Mouse (Mus musculus) small intestine, adult 2 months (tissue): ENCODE results near the gene Pih1d1. TPM values are rescaled to one million over a fixed set of nuclear protein-coding genes. Genes with fewer than 3 reads are reported as not detected.

Experiments used
- H3K27ac ChIP-seq: fragments of 200-500 bp; 2 replicates; pipeline ENCODE4 v1.5.1; 2012; ENCODE audit warnings: low read depth, low read length, control low read depth, inconsistent platforms; ENCODE audit not compliant: insufficient read depth
- H3K27me3 ChIP-seq: fragments of 200-500 bp; 2 replicates; pipeline ENCODE4 v1.6.1; 2012; ENCODE audit warnings: mild to moderate bottlenecking, moderate library complexity, low read length, inconsistent platforms; ENCODE audit not compliant: control insufficient read depth, insufficient read depth
- H3K36me3 ChIP-seq: fragments of 200-500 bp; 2 replicates; pipeline ENCODE4 v1.6.1; 2012; ENCODE audit warnings: mild to moderate bottlenecking, low read length, control low read depth, inconsistent platforms; ENCODE audit not compliant: control insufficient read depth, insufficient read depth
- H3K4me1 ChIP-seq: fragments of 200-500 bp; 2 replicates; pipeline ENCODE4 v1.6.1; 2012; ENCODE audit warnings: low read length, inconsistent platforms, mixed read lengths; ENCODE audit not compliant: control insufficient read depth, insufficient read depth, insufficient read length
- H3K4me3 ChIP-seq: fragments of 200-500 bp; 2 replicates; pipeline ENCODE4 v1.5.1; 2012; ENCODE audit warnings: low read depth, mild to moderate bottlenecking, control low read depth, inconsistent platforms, low read length, moderate library complexity
- CTCF ChIP-seq: fragments of 200-500 bp; IDR thresholded peaks from 2 replicates; pipeline ENCODE4 v1.5.1; 2012; ENCODE audit warnings: low read depth, mild to moderate bottlenecking, control low read depth, inconsistent platforms, low read length, moderate library complexity, mixed read lengths; ENCODE audit not compliant: insufficient replicate concordance, insufficient read length; ENCODE audit errors: extremely low read depth
- POLR2A ChIP-seq: fragments of 200-500 bp; IDR thresholded peaks from 2 replicates; pipeline ENCODE4 v1.6.1; 2012; ENCODE audit warnings: low read depth, mild to moderate bottlenecking, control low read depth, inconsistent platforms, low read length, moderate library complexity
- WGBS: fragments of 180-500 bp; shearing (Covaris S2); methylation state at CpG from one replicate; pipeline ENCODE4 v1.1.7; 2018; 5-methylcytosine and 5-hydroxymethylcytosine counted together
- polyA plus RNA-seq: library from polyadenylated mRNA; depleted of rRNA; stranded (reverse); fragments of >200 nt; gene quantifications from 2 replicates; pipeline ENCODE4 v1.2.3, GENCODE M21; 2012

Gene Pih1d1
- polyA plus RNA-seq, 1 experiment = 48.5 TPM

GRCm38 (mm10) chr7:45193871-45194785, 40.0 kb downstream of the Pih1d1 start:
- H3K4me3 ChIP-seq = no peak overlapping the region

GRCm38 (mm10) chr7:45195341-45196175, 41.5 kb downstream of the Pih1d1 start:
- H3K27ac ChIP-seq = no peak overlapping the region
- H3K36me3 ChIP-seq = no peaks in the 10 kb centered on the region
- no peaks in the 10 kb centered on the region for H3K27me3 ChIP-seq
- TF ChIP-seq CTCF = no peak
- TF ChIP-seq POLR2A = no peak
- no peaks in the 10 kb centered on the region for H3K4me1 ChIP-seq
- no peak overlapping the region for H3K4me3 ChIP-seq
- 71% methylated on average over 13 of the region's 13 CpGs for WGBS

More at GRCm38 (mm10) chr7:45193871-45194785, 40.0 kb downstream of the Pih1d1 start:
- no peaks in the 10 kb centered on the region for H3K4me1 ChIP-seq
- WGBS = 68% methylated on average over 17 of the region's 17 CpGs
- no peak overlapping the region for H3K27ac ChIP-seq
- TF ChIP-seq CTCF (no peak), POLR2A (no peak)
- no peaks in the 10 kb centered on the region for H3K36me3 ChIP-seq
- H3K27me3 ChIP-seq = 0 out of 2 replicates have a peak, but pooled peaks cover 3% of the 10 kb centered on the region

- TF ChIP-seq CTCF (no peak), POLR2A (no peak)
These were observed 42.1 kb downstream of the Pih1d1 start for GRCm38 (mm10) chr7:45196176-45196535.

GRCm38 (mm10) chr7:45196994-45197393, 42.9 kb downstream of the Pih1d1 start:
- no peak overlapping the region for H3K4me3 ChIP-seq
- no peak for TF ChIP-seq POLR2A
- TF ChIP-seq CTCF = no peak
- 66% methylated on average over 5 of the region's 5 CpGs for WGBS
- H3K36me3 ChIP-seq = no peaks in the 10 kb centered on the region
- H3K27me3 ChIP-seq = no peaks in the 10 kb centered on the region
- H3K4me1 ChIP-seq = no peaks in the 10 kb centered on the region
- H3K27ac ChIP-seq = no peak overlapping the region

More at GRCm38 (mm10) chr7:45196176-45196535, 42.1 kb downstream of the Pih1d1 start:
- Histone ChIP-seq H3K36me3 (no peaks in the 10 kb centered on the region), H3K27ac (no peak overlapping the region), H3K4me3 (no peak overlapping the region), H3K4me1 (no peaks in the 10 kb centered on the region), H3K27me3 (no peaks in the 10 kb centered on the region)
- WGBS = 78% methylated on average over 4 of the region's 4 CpGs

- H3K36me3 ChIP-seq = no peaks in the 10 kb centered on the region
- no peaks in the 10 kb centered on the region for H3K4me1 ChIP-seq
- 12% methylated on average over 5 of the region's 5 CpGs for WGBS
- H3K27ac ChIP-seq = no peak overlapping the region
- H3K4me3 ChIP-seq = no peak overlapping the region
- H3K27me3 ChIP-seq = no peaks in the 10 kb centered on the region
- TF ChIP-seq CTCF (peak; percentile 75), POLR2A (no peak)
These were observed 44.3 kb downstream of the Pih1d1 start for GRCm38 (mm10) chr7:45198435-45198834.

- WGBS = 76% methylated on average over 11 of the region's 11 CpGs
- no peaks in the 10 kb centered on the region for H3K4me1 ChIP-seq
- no peaks in the 10 kb centered on the region for H3K27me3 ChIP-seq
- no peak overlapping the region for H3K4me3 ChIP-seq
- no peaks in the 10 kb centered on the region for H3K36me3 ChIP-seq
- TF ChIP-seq CTCF (no peak), POLR2A (no peak)
- H3K27ac ChIP-seq = no peak overlapping the region
These were observed 44.9 kb downstream of the Pih1d1 start for GRCm38 (mm10) chr7:45198961-45199360.

- Histone ChIP-seq H3K27ac (no peak overlapping the region), H3K36me3 (no peaks in the 10 kb centered on the region), H3K4me3 (no peak overlapping the region), H3K4me1 (no peaks in the 10 kb centered on the region), H3K27me3 (no peaks in the 10 kb centered on the region)
- 42% methylated on average over 10 of the region's 10 CpGs for WGBS
- TF ChIP-seq POLR2A = no peak
- no peak for TF ChIP-seq CTCF
These were observed 48.6 kb downstream of the Pih1d1 start for GRCm38 (mm10) chr7:45202654-45203053.
